Mouse (Mus musculus): ENCODE data around the gene Akt1s1. TPM values are rescaled to one million over a fixed set of nuclear protein-coding genes. Genes with fewer than 3 reads are reported as not detected.

Akt1s1 gene
- total and polyA plus RNA-seq, 2 experiments, result 23.9 to 93.9 TPM

DNA sequence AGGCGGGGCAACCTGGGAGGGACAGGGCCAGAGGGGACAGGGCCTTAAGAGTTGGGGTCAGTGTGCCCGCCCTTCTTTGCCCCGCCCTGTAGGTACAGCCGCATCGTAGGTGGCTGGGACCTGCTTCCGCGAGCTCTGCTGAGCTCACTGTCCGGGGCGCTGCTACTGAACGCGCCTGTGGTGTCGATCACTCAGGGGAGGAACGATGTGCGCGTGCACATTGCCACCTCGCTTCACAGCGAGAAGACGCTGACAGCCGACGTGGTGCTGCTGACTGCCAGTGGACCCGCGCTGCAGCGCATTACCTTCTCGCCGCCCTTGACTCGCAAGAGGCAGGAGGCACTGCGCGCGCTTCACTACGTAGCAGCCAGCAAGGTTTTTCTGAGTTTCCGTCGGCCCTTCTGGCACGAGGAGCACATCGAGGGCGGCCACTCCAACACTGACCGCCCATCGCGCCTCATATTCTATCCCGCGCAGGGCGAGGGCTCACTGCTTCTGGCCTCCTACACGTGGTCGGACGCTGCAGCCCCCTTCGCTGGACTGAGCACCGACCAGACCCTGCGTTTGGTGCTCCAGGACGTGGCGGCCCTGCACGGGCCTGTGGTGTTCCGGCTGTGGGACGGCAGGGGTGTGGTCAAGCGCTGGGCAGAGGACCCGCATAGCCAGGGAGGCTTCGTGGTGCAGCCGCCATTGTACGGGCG is 9.2 kb upstream of the Akt1s1 start:
- Histone ChIP-seq H3K27ac (replicated peaks; ENCODE audit: insufficient read depth, low read depth, low read length) (no peak overlapping the region), H3K9ac (ENCODE audit: low read depth, low read length) (peak overlapping the region; percentile 2; the same call in 1 of the 2 replicates), H3K36me3 (ENCODE audit: control insufficient read depth, insufficient read depth, low read length) (peaks cover 5% of the 10 kb centered on the region; the same call in 1 of the 2 replicates), H3K27me3 (ENCODE audit: control insufficient read depth, insufficient read depth, low read length) (no peaks in the 10 kb centered on the region), H3K79me2 (ENCODE audit: control insufficient read depth, insufficient read depth, low read length) (no peaks in the 10 kb centered on the region), H3K4me1 (ENCODE audit: control insufficient read depth, insufficient read depth, low read length) (no peaks in the 10 kb centered on the region), H3K4me3 (ENCODE audit: insufficient read depth, low read depth, low read length) (peak overlapping the region; percentile 4; the same call in 1 of the 2 replicates)
- DNase-seq (ENCODE audit: extremely low read depth, low read depth, low spot score), result no peak
- 20% methylated on average over 58 of the region's 58 CpGs for WGBS
- no peak for TF ChIP-seq CTCF (IDR thresholded peaks at IDR 0.05; ENCODE audit: low read depth, low read length)

DNA sequence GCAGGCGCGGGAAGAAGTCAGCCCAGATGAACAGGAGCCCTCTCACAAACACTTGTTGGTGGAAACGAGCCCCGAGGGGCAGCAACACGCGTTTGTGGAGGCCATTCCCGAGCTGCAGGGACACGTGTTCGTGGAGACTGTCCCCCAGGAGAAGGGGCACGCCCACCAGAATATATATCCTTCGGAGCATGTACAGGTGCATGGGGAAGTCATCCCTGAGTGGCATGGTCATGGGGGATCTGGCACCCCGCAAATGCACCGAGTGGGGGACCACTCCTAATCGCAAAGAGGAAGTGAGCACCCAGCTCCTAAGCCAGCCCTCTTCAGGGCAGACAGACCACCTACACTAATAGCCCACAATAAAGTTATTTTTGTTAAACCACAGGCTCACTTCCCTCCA is 8.4 kb upstream of the Akt1s1 start:
- Histone ChIP-seq H3K36me3 (ENCODE audit: control insufficient read depth, insufficient read depth, low read length) (peaks cover 7% of the 10 kb centered on the region; the same call in 1 of the 2 replicates), H3K27ac (replicated peaks; ENCODE audit: insufficient read depth, low read depth, low read length) (no peak overlapping the region), H3K4me3 (ENCODE audit: insufficient read depth, low read depth, low read length) (no peak overlapping the region), H3K9ac (ENCODE audit: low read depth, low read length) (no peak overlapping the region), H3K27me3 (ENCODE audit: control insufficient read depth, insufficient read depth, low read length) (no peaks in the 10 kb centered on the region), H3K79me2 (ENCODE audit: control insufficient read depth, insufficient read depth, low read length) (no peaks in the 10 kb centered on the region), H3K4me1 (ENCODE audit: control insufficient read depth, insufficient read depth, low read length) (no peaks in the 10 kb centered on the region)
- TF ChIP-seq CTCF (IDR thresholded peaks at IDR 0.05; ENCODE audit: low read depth, low read length) (no peak), POLR2A (IDR thresholded peaks at IDR 0.05; ENCODE audit: extremely low read depth, insufficient read depth, low read length) (no peak)
- no peak for DNase-seq (ENCODE audit: extremely low read depth, low read depth, low spot score)
- WGBS, result 76% methylated on average over 14 of the region's 14 CpGs

DNA sequence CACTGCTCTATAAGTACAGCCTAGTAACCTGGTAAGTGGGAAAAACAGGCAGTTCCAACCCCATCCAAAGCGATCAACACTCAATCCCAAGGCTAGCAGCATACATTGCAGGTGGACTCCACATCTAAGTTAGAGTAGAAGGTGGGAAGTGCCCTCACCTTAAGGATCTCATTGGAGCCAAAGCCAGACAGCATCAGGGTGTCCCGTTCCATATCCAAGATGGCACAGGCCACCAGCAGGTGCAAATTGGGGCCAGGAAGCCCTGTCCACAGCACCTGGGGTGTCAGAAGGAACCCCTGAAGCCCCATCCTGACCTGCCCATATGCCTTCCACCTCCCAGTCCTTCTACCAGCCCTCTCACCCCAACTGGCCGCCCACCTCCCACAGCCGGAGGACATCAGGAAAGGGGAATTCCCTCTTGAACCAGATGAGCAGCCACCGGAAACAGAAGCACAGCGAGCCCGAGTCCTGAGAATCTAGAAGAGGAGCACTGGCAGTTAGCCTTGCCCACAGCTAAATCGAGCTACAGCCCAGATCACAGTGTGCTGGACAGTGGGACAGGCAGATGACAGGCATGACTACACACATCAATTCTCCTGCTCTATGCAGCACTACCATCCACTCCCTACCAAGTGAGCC is 6.8 kb upstream of the Akt1s1 start:
- Histone ChIP-seq H3K27ac (replicated peaks; ENCODE audit: insufficient read depth, low read depth, low read length) (no peak overlapping the region), H3K4me1 (ENCODE audit: control insufficient read depth, insufficient read depth, low read length) (no peaks in the 10 kb centered on the region), H3K79me2 (ENCODE audit: control insufficient read depth, insufficient read depth, low read length) (0 out of 2 replicates have a peak, but pooled peaks cover 3% of the 10 kb centered on the region), H3K4me3 (ENCODE audit: insufficient read depth, low read depth, low read length) (no peak overlapping the region), H3K27me3 (ENCODE audit: control insufficient read depth, insufficient read depth, low read length) (no peaks in the 10 kb centered on the region), H3K36me3 (ENCODE audit: control insufficient read depth, insufficient read depth, low read length) (peaks cover 18% of the 10 kb centered on the region; the same call in 1 of the 2 replicates), H3K9ac (ENCODE audit: low read depth, low read length) (no peak overlapping the region)
- WGBS, result 91% methylated on average over 8 of the region's 8 CpGs
- no peak for DNase-seq (ENCODE audit: extremely low read depth, low read depth, low spot score)
- TF ChIP-seq CTCF (IDR thresholded peaks at IDR 0.05; ENCODE audit: low read depth, low read length) (no peak), POLR2A (IDR thresholded peaks at IDR 0.05; ENCODE audit: extremely low read depth, insufficient read depth, low read length) (no peak)

DNA sequence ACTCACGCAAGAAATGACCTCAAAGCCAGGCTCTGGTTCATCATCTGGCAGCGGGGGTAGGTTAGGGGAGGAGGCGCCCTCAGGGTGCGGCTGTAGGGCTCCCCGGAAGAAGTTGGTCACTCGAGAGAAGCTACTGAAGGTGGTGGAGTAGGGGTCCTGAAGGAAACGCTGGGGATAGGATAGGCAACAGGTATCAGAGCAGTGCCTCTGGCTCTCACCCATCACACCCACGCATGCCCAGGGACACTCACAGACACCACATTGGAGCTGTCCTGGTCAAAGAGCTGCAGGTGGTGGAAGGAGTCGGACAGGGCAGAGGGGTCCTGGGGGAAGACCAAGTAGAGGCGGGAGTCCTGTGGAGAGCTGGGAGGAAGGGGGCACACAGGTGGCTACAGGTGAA is 3.8 kb upstream of the Akt1s1 start:
- H3K4me3 ChIP-seq (ENCODE audit: insufficient read depth, low read depth, low read length), result no peak overlapping the region
- H3K27me3 ChIP-seq (ENCODE audit: control insufficient read depth, insufficient read depth, low read length), result no peaks in the 10 kb centered on the region
- no peak for DNase-seq (ENCODE audit: extremely low read depth, low read depth, low spot score)
- H3K9ac ChIP-seq (ENCODE audit: low read depth, low read length), result no peak overlapping the region
- peaks cover 5% of the 10 kb centered on the region for H3K4me1 ChIP-seq (ENCODE audit: control insufficient read depth, insufficient read depth, low read length)
- H3K79me2 ChIP-seq (ENCODE audit: control insufficient read depth, insufficient read depth, low read length), result peaks cover 8% of the 10 kb centered on the region; the same call in 1 of the 2 replicates
- H3K27ac ChIP-seq (replicated peaks; ENCODE audit: insufficient read depth, low read depth, low read length), result no peak overlapping the region
- TF ChIP-seq POLR2A (IDR thresholded peaks at IDR 0.05; ENCODE audit: extremely low read depth, insufficient read depth, low read length), result no peak
- no peak for TF ChIP-seq CTCF (IDR thresholded peaks at IDR 0.05; ENCODE audit: low read depth, low read length)
- 92% methylated on average over 10 of the region's 10 CpGs for WGBS
- H3K36me3 ChIP-seq (ENCODE audit: control insufficient read depth, insufficient read depth, low read length), result peaks cover 18% of the 10 kb centered on the region; the same call in 1 of the 2 replicates

DNA sequence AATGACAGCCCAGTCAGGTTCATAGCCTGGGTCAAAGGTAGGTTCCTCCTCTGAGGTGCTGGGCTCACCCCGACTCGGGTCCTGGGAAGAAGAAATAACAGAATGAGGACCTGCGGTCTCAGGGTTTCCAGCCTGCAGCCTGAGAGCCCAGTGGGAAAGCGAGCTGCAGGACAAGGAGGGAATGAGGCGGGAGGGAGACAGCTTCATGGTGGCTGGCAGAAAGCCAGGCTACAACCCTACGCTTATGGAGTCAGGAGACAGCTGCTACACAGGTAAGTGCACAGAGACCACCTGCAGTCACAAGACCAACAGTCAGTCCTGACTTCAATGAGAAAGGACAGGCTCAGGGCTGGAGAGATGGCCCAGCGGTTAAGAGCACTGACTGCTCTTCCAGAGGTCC is 2.0 kb upstream of the Akt1s1 start:
- no peak overlapping the region for H3K4me3 ChIP-seq (ENCODE audit: insufficient read depth, low read depth, low read length)
- WGBS, result 94% methylated on average over 7 of the region's 7 CpGs
- H3K27me3 ChIP-seq (ENCODE audit: control insufficient read depth, insufficient read depth, low read length), result no peaks in the 10 kb centered on the region
- H3K4me1 ChIP-seq (ENCODE audit: control insufficient read depth, insufficient read depth, low read length), result peaks cover 17% of the 10 kb centered on the region
- no peak overlapping the region for H3K27ac ChIP-seq (replicated peaks; ENCODE audit: insufficient read depth, low read depth, low read length)
- peaks cover 18% of the 10 kb centered on the region; the same call in 1 of the 2 replicates for H3K36me3 ChIP-seq (ENCODE audit: control insufficient read depth, insufficient read depth, low read length)
- no peak for DNase-seq (ENCODE audit: extremely low read depth, low read depth, low spot score)
- TF ChIP-seq CTCF (IDR thresholded peaks at IDR 0.05; ENCODE audit: low read depth, low read length) (no peak), POLR2A (IDR thresholded peaks at IDR 0.05; ENCODE audit: extremely low read depth, insufficient read depth, low read length) (no peak)
- no peak overlapping the region for H3K9ac ChIP-seq (ENCODE audit: low read depth, low read length)
- H3K79me2 ChIP-seq (ENCODE audit: control insufficient read depth, insufficient read depth, low read length), result peaks cover 22% of the 10 kb centered on the region; the same call in 1 of the 2 replicates

DNA sequence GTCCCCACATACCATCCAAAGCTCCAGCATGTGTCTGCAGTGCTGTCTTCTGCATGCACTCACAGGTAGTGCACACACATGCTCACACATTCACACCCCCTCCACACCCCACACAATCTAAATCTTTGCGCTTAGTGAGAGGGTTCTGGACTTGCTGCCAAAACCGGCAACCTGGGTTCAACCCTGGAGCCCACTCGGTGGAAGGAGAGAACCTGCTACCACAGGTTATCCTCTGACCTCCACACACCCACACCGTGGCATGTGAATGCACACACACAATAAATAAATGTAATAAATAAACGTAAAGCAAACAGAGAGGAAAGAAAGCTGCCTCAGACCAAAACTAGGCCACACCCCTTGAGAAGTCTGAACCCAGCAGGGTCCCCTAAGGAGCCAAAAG is 1.0 kb upstream of the Akt1s1 start:
- peak overlapping the region; percentile 49 for H3K9ac ChIP-seq (ENCODE audit: low read depth, low read length)

More for the DNA sequence above, 1.0 kb upstream of the Akt1s1 start:
- Histone ChIP-seq H3K4me3 (ENCODE audit: insufficient read depth, low read depth, low read length) (peak overlapping the region; percentile 60), H3K79me2 (ENCODE audit: control insufficient read depth, insufficient read depth, low read length) (peaks cover 22% of the 10 kb centered on the region; the same call in 1 of the 2 replicates), H3K27ac (replicated peaks; ENCODE audit: insufficient read depth, low read depth, low read length) (no peak overlapping the region), H3K27me3 (ENCODE audit: control insufficient read depth, insufficient read depth, low read length) (no peaks in the 10 kb centered on the region), H3K4me1 (ENCODE audit: control insufficient read depth, insufficient read depth, low read length) (peaks cover 17% of the 10 kb centered on the region), H3K36me3 (ENCODE audit: control insufficient read depth, insufficient read depth, low read length) (peaks cover 17% of the 10 kb centered on the region; the same call in 1 of the 2 replicates)
- TF ChIP-seq POLR2A (IDR thresholded peaks at IDR 0.05; ENCODE audit: extremely low read depth, insufficient read depth, low read length) (no peak), CTCF (IDR thresholded peaks at IDR 0.05; ENCODE audit: low read depth, low read length) (no peak)
- DNase-seq (ENCODE audit: extremely low read depth, low read depth, low spot score), result no peak
- 44% methylated on average over 5 of the region's 5 CpGs for WGBS
